Mouse (Mus musculus) E14TG2a.4 (cell line): ENCODE measurements around the gene Eri2.

ENCODE experiments used
- H3K27me3 ChIP-seq: 2 replicates; pipeline ENCODE4 v1.6.1; 2014; ENCODE audit warnings: low read length, control low read depth; ENCODE audit not compliant: insufficient read depth
- H3K36me3 ChIP-seq: 2 replicates; pipeline ENCODE4 v1.6.1; 2014; ENCODE audit warnings: low read length, control low read depth; ENCODE audit not compliant: insufficient read depth
- H3K4me1 ChIP-seq: replicated peaks from 2 replicates; pipeline ENCODE4 v1.6.1; 2014; ENCODE audit warnings: low read depth, low read length, control low read depth
- H3K4me3 ChIP-seq: replicated peaks from 2 replicates; pipeline ENCODE4 v1.5.1; 2014; ENCODE audit warnings: mild to moderate bottlenecking, low read length
- H3K9me3 ChIP-seq: 2 replicates; pipeline ENCODE4 v1.6.1; 2014; ENCODE audit warnings: low read length, control low read depth
- CTCF ChIP-seq: conservative IDR thresholded peaks from 2 replicates; pipeline ENCODE4 v1.5.1; 2014; ENCODE audit warnings: low read length
- NANOG ChIP-seq: IDR thresholded peaks from 2 replicates; pipeline ENCODE4 v1.6.1; 2014; ENCODE audit warnings: borderline replicate concordance, low read length, mixed read lengths
- POU5F1 ChIP-seq: IDR thresholded peaks from 2 replicates; pipeline ENCODE4 v1.6.1; 2014; ENCODE audit warnings: low read length, borderline replicate concordance

Gene Eri2

DNA sequence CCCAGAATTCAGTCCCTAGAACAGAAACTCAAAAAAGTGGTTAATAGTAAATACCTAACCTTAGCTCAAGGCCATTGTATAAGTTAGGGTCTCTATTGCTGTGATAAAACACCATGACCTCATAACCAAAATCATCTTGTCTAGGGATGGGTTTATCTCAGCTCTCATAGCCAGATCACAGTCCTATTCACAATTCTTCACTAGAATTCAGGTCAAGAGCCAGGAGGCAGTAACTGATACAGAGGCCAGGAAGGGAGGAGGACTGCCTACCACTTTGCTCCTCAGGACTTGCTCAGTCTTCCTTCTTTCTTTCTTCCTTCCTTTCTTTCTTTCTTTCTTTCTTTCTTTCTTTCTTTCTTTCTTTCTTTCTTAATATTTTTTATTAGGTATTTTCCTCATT is 1.5 kb upstream of the Eri2 start:
- Histone ChIP-seq H3K27me3 (no peaks in the 10 kb centered on the region), H3K9me3 (no peaks in the 10 kb centered on the region), H3K4me3 (no peak overlapping the region), H3K36me3 (peaks cover 18% of the 10 kb centered on the region), H3K4me1 (peaks cover 21% of the 10 kb centered on the region)
- TF ChIP-seq POU5F1 = no peak
- no peak for TF ChIP-seq CTCF
- no peak for TF ChIP-seq NANOG

DNA sequence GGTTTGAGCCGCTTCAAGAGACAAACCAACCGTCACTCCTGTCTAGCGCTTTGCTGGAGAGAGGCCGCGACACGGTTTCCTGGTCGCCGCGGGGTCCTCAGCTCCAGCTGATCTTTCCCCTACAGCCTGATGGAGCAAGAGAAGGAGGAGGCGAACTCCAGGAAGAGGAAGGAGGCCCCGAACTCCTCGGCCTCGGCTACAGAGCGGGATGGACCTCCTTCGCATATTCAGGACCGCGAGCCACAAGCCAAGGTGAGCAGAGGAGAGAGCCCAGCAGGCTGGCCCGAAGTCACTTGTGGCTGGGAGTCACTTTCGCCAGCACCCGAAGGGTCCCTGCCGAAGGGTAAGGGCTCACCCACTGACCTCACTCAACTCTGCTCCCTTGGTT is 387 bp upstream of the Eri2 start:
- Histone ChIP-seq H3K4me3 (peak overlapping the region; percentile 88), H3K27me3 (no peaks in the 10 kb centered on the region), H3K36me3 (peaks cover 26% of the 10 kb centered on the region), H3K9me3 (no peaks in the 10 kb centered on the region), H3K4me1 (peaks cover 21% of the 10 kb centered on the region)
- no peak for TF ChIP-seq POU5F1
- TF ChIP-seq CTCF = no peak
- no peak for TF ChIP-seq NANOG

DNA sequence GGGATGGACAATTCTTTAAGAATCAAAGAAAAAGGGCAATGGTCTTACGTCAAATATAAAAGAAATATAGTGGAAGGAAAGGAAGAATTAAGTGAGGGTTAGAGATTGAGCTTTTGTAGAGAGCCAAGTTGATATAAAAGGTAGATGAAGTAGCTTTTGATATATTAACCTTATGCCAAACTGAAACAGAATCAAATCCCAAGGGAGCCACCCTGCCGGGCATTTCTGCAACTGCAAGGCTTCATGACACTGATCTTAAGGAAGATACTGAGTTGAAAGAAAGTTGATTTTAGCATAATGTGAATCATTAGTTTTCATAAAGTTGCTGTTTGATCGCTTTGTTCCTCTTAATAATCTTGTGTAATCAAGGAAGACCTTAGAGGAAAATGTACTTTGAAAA is 4.8 kb downstream of the Eri2 start:
- peaks cover 70% of the 10 kb centered on the region for H3K36me3 ChIP-seq
- peaks cover 12% of the 10 kb centered on the region; the same call in 1 of the 2 replicates for H3K4me1 ChIP-seq
- no peak for TF ChIP-seq NANOG
- no peak for TF ChIP-seq POU5F1
- no peak for TF ChIP-seq CTCF
- no peak overlapping the region for H3K4me3 ChIP-seq
- H3K9me3 ChIP-seq = no peaks in the 10 kb centered on the region
- no peaks in the 10 kb centered on the region for H3K27me3 ChIP-seq

DNA sequence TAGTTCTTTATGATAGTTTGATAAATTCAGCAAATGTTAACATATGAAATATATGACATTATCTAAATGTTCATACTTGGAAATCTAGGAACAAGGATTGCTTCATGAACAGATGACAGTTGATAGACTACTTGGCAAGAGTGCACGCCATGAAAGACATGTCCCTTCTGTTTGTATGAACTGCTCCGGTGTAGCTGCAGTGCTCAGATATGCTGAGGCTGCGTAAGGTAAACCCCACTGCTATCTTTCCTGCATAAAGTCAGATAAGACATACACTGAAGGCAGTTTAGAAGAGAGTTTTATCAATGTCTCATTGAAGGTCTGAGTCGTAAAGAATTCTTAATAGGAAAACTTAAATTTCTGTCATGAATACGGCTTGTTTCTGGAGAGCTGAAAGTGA is 8.9 kb downstream of the Eri2 start:
- Histone ChIP-seq H3K27me3 (no peaks in the 10 kb centered on the region), H3K36me3 (peaks cover 62% of the 10 kb centered on the region), H3K4me1 (no peaks in the 10 kb centered on the region), H3K4me3 (no peak overlapping the region), H3K9me3 (no peaks in the 10 kb centered on the region)
- TF ChIP-seq CTCF (no peak), POU5F1 (no peak), NANOG (no peak)

DNA sequence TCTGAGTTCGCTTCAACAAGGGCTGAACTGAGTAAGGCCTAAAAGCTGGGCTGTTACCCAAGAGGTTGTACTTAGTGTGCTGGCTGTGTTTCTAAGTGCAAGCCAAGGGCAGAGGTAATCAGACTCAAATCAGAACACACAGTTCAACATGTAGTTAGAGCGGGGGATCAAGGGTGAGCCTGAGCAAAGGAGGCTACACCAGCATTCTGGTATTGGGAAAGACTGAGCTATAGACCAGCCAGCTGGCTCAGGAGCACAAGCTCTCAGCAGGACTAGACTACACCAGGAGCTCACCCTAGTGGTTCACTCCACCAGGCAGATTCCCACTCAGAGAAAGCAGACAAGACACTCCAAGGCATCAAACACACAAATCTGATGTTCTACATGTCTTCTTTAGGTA is 10.4 kb downstream of the Eri2 start:
- H3K36me3 ChIP-seq = peaks cover 49% of the 10 kb centered on the region
- no peak for TF ChIP-seq NANOG
- no peak for TF ChIP-seq POU5F1
- no peak for TF ChIP-seq CTCF
- H3K4me1 ChIP-seq = no peaks in the 10 kb centered on the region
- H3K27me3 ChIP-seq = no peaks in the 10 kb centered on the region
- no peaks in the 10 kb centered on the region for H3K9me3 ChIP-seq
- H3K4me3 ChIP-seq = no peak overlapping the region

DNA sequence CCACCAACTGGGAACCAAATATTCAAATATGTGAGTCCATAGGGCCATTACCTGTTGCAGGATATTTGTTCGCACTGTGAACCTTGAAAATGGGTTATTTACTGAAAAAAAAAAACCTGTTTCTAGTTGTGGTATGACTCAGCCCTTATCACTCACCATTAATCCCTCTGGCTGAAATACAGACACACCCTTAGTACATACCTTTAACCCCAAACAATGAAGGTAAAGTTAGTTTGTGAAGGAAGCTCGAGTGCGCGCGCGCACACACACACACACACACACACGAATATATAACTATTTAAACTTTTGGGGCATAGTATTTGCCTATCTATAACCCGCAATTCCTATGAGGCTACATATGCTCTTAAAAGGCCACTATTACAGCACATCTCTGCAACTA is 24.0 kb downstream of the Eri2 start:
- Histone ChIP-seq H3K4me3 (no peak overlapping the region), H3K9me3 (no peaks in the 10 kb centered on the region), H3K27me3 (no peaks in the 10 kb centered on the region), H3K4me1 (no peaks in the 10 kb centered on the region), H3K36me3 (no peaks in the 10 kb centered on the region)
- TF ChIP-seq NANOG (no peak), POU5F1 (no peak), CTCF (no peak)

DNA sequence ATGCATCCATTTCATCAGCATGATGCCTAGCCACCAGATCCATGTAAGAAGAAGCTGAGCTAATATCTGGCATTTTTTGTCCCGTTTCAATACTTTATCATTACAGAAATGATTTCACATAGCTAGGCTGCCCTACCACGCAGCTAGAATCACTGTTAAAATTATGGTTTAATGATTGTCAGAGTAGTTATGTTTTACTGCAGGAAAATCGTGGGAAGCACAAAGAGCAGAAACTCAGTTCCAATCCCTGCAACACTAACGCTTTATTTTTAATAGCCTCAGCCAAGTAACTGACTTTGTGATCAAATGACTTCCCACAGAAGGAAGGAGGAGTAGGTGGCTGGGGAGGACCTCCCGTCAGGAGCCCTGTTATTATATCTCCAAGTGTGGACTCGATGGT is 26.9 kb downstream of the Eri2 start:
- no peak for TF ChIP-seq NANOG
- TF ChIP-seq CTCF = no peak
- TF ChIP-seq POU5F1 = no peak
- H3K36me3 ChIP-seq = no peaks in the 10 kb centered on the region
- no peak overlapping the region for H3K4me3 ChIP-seq
- H3K27me3 ChIP-seq = no peaks in the 10 kb centered on the region
- H3K9me3 ChIP-seq = no peaks in the 10 kb centered on the region
- no peaks in the 10 kb centered on the region for H3K4me1 ChIP-seq

DNA sequence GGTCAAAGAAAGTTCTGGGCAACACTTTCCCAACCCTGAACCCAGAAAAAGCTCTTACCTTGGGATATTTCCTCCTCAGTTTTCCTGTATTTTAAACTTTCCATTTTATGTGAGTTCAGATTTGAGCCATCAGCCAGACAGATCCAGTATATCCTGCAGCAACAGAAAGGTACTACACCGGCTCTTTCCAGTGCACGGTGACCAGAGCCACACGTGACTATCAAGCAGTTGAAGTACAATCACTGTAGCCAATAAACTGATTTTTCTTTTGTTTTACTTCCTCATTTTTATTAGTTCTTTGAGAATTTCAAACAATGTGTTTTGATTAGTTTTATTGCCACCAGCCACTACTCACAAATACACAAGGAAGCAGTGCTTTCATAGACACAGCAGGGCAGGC is 29.5 kb downstream of the Eri2 start:
- no peak overlapping the region for H3K4me3 ChIP-seq
- no peaks in the 10 kb centered on the region for H3K36me3 ChIP-seq
- no peak for TF ChIP-seq POU5F1
- no peak for TF ChIP-seq CTCF
- no peak for TF ChIP-seq NANOG
- 0 out of 2 replicates have a peak, but pooled peaks cover 3% of the 10 kb centered on the region for H3K27me3 ChIP-seq
- peaks cover 4% of the 10 kb centered on the region; the same call in 1 of the 2 replicates for H3K9me3 ChIP-seq
- no peaks in the 10 kb centered on the region for H3K4me1 ChIP-seq

DNA sequence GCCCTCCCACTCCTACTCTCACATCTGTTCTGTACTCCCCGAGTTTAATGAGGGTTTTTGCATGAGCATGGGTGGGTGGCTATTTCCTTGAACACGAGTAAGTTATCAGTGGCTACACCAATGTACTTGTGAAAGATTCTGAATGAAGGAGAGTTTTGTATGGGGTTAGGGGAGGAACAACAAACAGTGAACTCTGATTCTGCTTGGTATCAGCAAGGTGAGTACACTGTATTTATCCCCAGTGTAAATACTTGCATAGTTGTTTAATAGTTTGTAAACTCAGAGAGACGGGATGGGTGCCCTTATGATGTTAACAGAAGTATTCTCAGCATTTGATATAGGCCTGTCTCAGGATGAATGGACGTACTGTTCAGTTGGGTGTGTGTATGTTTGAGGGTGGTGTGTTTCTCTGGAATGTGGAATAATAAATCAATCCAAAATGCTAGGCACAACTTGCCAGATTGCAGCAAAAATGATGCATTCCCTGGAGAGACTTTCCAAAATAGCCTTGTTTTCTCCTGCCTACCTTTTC is 31.6 kb downstream of the Eri2 start:
- Histone ChIP-seq H3K9me3 (peaks cover 4% of the 10 kb centered on the region; the same call in 1 of the 2 replicates), H3K36me3 (no peaks in the 10 kb centered on the region), H3K4me3 (no peak overlapping the region), H3K4me1 (no peaks in the 10 kb centered on the region), H3K27me3 (peaks cover 7% of the 10 kb centered on the region; the same call in 1 of the 2 replicates)
- TF ChIP-seq POU5F1 (no peak), CTCF (no peak), NANOG (no peak)
